Mouse (Mus musculus): ENCODE data around the gene Stoml3. TPM values are rescaled to one million over a fixed set of nuclear protein-coding genes. Genes with fewer than 3 reads are reported as not detected.

Gene Stoml3
- total and polyA plus RNA-seq, 3 experiments: not detected

- Histone ChIP-seq H3K36me3 (replicated peaks in 1 of 2; ENCODE audit: control insufficient read depth in 1 of 2, insufficient read depth in 1 of 2, low read length in 1 of 2) (peaks cover 18 to 36% of the 10 kb centered on the region in 2 experiments), H3K4me1 (ENCODE audit: control insufficient read depth in 1 of 2, insufficient read depth in 2 of 2) (peaks cover 0 to 23% of the 10 kb centered on the region in 2 experiments; a peak in 2 of 4 replicates), H3K9ac (ENCODE audit: insufficient read depth, low read depth) (no peak overlapping the region), H3K4me3 (replicated peaks in 1 of 3; ENCODE audit: low read depth in 2 of 3, low read length in 2 of 3, poor library complexity in 1 of 3) (peak overlapping the region; percentile 28 to 40 (median 34)), H3K79me2 (replicated peaks; ENCODE audit: control insufficient read depth, extremely low read depth, insufficient read depth, poor library complexity, severe bottlenecking) (peaks cover 50% of the 10 kb centered on the region), H3K4me2 (ENCODE audit: insufficient read depth, low read depth, poor library complexity, severe bottlenecking) (peak overlapping the region; percentile 93), H3K9me3 (replicated peaks; ENCODE audit: low read length) (no peaks in the 10 kb centered on the region), H3K27me3 (replicated peaks) (no peaks in the 10 kb centered on the region), H3K27ac (ENCODE audit: insufficient read depth, low read depth) (no peak overlapping the region)
- DNase-seq (ENCODE audit: extremely low read depth): peak; percentile 83
- dilution Hi-C loops (cut with MboI; ENCODE audit: extremely low pct_ligation_motif_present, extremely low pct_unique_long_range_greater_than_20kb, low sequenced_read_pairs) (no loop called here), in situ Hi-C loops (cut with MboI; ENCODE audit: low pct_ligation_motif_present, low pct_unique_long_range_greater_than_20kb, low sequenced_read_pairs) (loop anchor here (25.0 kb wide), 1 partner anchor 1204 kb away; the partner anchor contains the start of gene Foxo1)
- TF ChIP-seq ELF1 (IDR thresholded peaks at IDR 0.05; ENCODE audit: low read depth, low read length): no peak
Observed at GRCm38 (mm10) chr3:53466481-53466880, 22.0 kb upstream of the Stoml3 start.

- dilution Hi-C loops (cut with MboI; ENCODE audit: extremely low pct_ligation_motif_present, extremely low pct_unique_long_range_greater_than_20kb, low sequenced_read_pairs): no loop called here
- Histone ChIP-seq H3K36me3 (replicated peaks in 1 of 2; ENCODE audit: control insufficient read depth in 1 of 2, insufficient read depth in 1 of 2, low read length in 1 of 2) (peaks cover 25 to 44% of the 10 kb centered on the region in 2 experiments), H3K9ac (ENCODE audit: insufficient read depth, low read depth) (no peak overlapping the region), H3K27me3 (replicated peaks) (no peaks in the 10 kb centered on the region), H3K4me2 (ENCODE audit: insufficient read depth, low read depth, poor library complexity, severe bottlenecking) (peak overlapping the region; percentile 93; the same call in 1 of the 2 replicates), H3K4me1 (ENCODE audit: control insufficient read depth in 1 of 2, insufficient read depth in 2 of 2) (peaks cover 0 to 15% of the 10 kb centered on the region in 2 experiments; a peak in 2 of 4 replicates), H3K4me3 (replicated peaks in 1 of 3; ENCODE audit: low read depth in 2 of 3, low read length in 2 of 3, poor library complexity in 1 of 3) (no peak overlapping the region), H3K9me3 (replicated peaks; ENCODE audit: low read length) (no peaks in the 10 kb centered on the region), H3K79me2 (replicated peaks; ENCODE audit: control insufficient read depth, extremely low read depth, insufficient read depth, poor library complexity, severe bottlenecking) (peaks cover 46% of the 10 kb centered on the region), H3K27ac (ENCODE audit: insufficient read depth, low read depth) (no peak overlapping the region)
- no peak for TF ChIP-seq CTCF (conservative IDR thresholded peaks at IDR 0.05 in 1 of 2, IDR thresholded peaks at IDR 0.05 in 1 of 2; ENCODE audit: low read depth in 2 of 2, low read length in 2 of 2)
- TF ChIP-seq KAT2A (IDR thresholded peaks at IDR 0.05; ENCODE audit: insufficient replicate concordance, low read length): no peak
- TF ChIP-seq USF2 (conservative IDR thresholded peaks at IDR 0.05; ENCODE audit: low read depth, low read length): no peak
- no peak for TF ChIP-seq JUND (conservative IDR thresholded peaks at IDR 0.05; ENCODE audit: low read depth, low read length)
- no peak for TF ChIP-seq CHD2 (IDR thresholded peaks at IDR 0.05; ENCODE audit: low read length)
- TF ChIP-seq RCOR1 (conservative IDR thresholded peaks at IDR 0.05; ENCODE audit: low read depth, low read length): no peak
- TF ChIP-seq ZKSCAN1 (IDR thresholded peaks at IDR 0.05; ENCODE audit: borderline replicate concordance, low read depth, low read length): no peak
- no peak for TF ChIP-seq PAX5 (IDR thresholded peaks at IDR 0.05; ENCODE audit: low read length)
- no peak for TF ChIP-seq UBTF (IDR thresholded peaks at IDR 0.05; ENCODE audit: low read depth, low read length)
- no peak for TF ChIP-seq ZMIZ1 (IDR thresholded peaks at IDR 0.05; ENCODE audit: low read depth, low read length)
- no peak for TF ChIP-seq TBP (conservative IDR thresholded peaks at IDR 0.05; ENCODE audit: low read depth, low read length)
- DNase-seq (ENCODE audit: extremely low read depth): no peak
- in situ Hi-C loops (cut with MboI; ENCODE audit: low pct_ligation_motif_present, low pct_unique_long_range_greater_than_20kb, low sequenced_read_pairs): loop anchor here (25.0 kb wide), 1 partner anchor 1205 kb away; the partner anchor contains the start of gene Foxo1
Observed at GRCm38 (mm10) chr3:53467356-53467755, 21.1 kb upstream of the Stoml3 start.

GRCm38 (mm10) chr3:53469650-53470049 is 18.8 kb upstream of the Stoml3 start:
- H3K36me3 ChIP-seq (replicated peaks in 1 of 2; ENCODE audit: control insufficient read depth in 1 of 2, insufficient read depth in 1 of 2, low read length in 1 of 2): peaks cover 41 to 67% of the 10 kb centered on the region in 2 experiments
- in situ Hi-C loops (cut with MboI; ENCODE audit: low pct_ligation_motif_present, low pct_unique_long_range_greater_than_20kb, low sequenced_read_pairs): loop anchor here (25.0 kb wide), 1 partner anchor 1207 kb away; the partner anchor contains the start of gene Foxo1

More at GRCm38 (mm10) chr3:53469650-53470049, 18.8 kb upstream of the Stoml3 start:
- no peaks in the 10 kb centered on the region for H3K9me3 ChIP-seq (replicated peaks; ENCODE audit: low read length)
- dilution Hi-C loops (cut with MboI; ENCODE audit: extremely low pct_ligation_motif_present, extremely low pct_unique_long_range_greater_than_20kb, low sequenced_read_pairs): no loop called here
- no peaks in the 10 kb centered on the region for H3K27me3 ChIP-seq (replicated peaks)
- no peak overlapping the region for H3K9ac ChIP-seq (ENCODE audit: insufficient read depth, low read depth)
- no peak overlapping the region for H3K4me3 ChIP-seq (replicated peaks in 1 of 3; ENCODE audit: low read depth in 2 of 3, low read length in 2 of 3, poor library complexity in 1 of 3)
- peaks cover 32% of the 10 kb centered on the region for H3K79me2 ChIP-seq (replicated peaks; ENCODE audit: control insufficient read depth, extremely low read depth, insufficient read depth, poor library complexity, severe bottlenecking)
- DNase-seq (ENCODE audit: extremely low read depth): no peak
- no peak overlapping the region for H3K27ac ChIP-seq (ENCODE audit: insufficient read depth, low read depth)
- H3K4me2 ChIP-seq (ENCODE audit: insufficient read depth, low read depth, poor library complexity, severe bottlenecking): no peak overlapping the region
- H3K4me1 ChIP-seq (ENCODE audit: control insufficient read depth in 1 of 2, insufficient read depth in 2 of 2): peaks cover 0 to 15% of the 10 kb centered on the region in 2 experiments; a peak in 2 of 4 replicates
- TF ChIP-seq CHD2 (IDR thresholded peaks at IDR 0.05; ENCODE audit: low read length) (no peak), IRF4 (IDR thresholded peaks at IDR 0.05; ENCODE audit: low read depth, low read length) (no peak), JUN (IDR thresholded peaks at IDR 0.05; ENCODE audit: insufficient read depth, low read depth, low read length) (no peak), KAT2A (IDR thresholded peaks at IDR 0.05; ENCODE audit: insufficient replicate concordance, low read length) (no peak), USF2 (conservative IDR thresholded peaks at IDR 0.05; ENCODE audit: low read depth, low read length) (no peak), MAX (IDR thresholded peaks at IDR 0.05; ENCODE audit: low read length) (no peak), ZMIZ1 (IDR thresholded peaks at IDR 0.05; ENCODE audit: low read depth, low read length) (no peak), SIN3A (IDR thresholded peaks at IDR 0.05; ENCODE audit: low read length) (no peak), GABPA (IDR thresholded peaks at IDR 0.05; ENCODE audit: insufficient replicate concordance, low read depth, low read length) (no peak), MXI1 (IDR thresholded peaks at IDR 0.05; ENCODE audit: low read depth, low read length) (no peak), ZNF384 (IDR thresholded peaks at IDR 0.05; ENCODE audit: low read depth, low read length) (no peak), NELFE (IDR thresholded peaks at IDR 0.05; ENCODE audit: low read depth, low read length) (no peak), RAD21 (IDR thresholded peaks at IDR 0.05; ENCODE audit: low read depth, low read length) (no peak), MAZ (IDR thresholded peaks at IDR 0.05; ENCODE audit: low read depth, low read length) (no peak), POLR2A (IDR thresholded peaks at IDR 0.05; ENCODE audit: low read depth, low read length) (no peak), CTCF (conservative IDR thresholded peaks at IDR 0.05 in 1 of 2, IDR thresholded peaks at IDR 0.05 in 1 of 2; ENCODE audit: low read depth in 2 of 2, low read length in 2 of 2) (no peak)

All from CH12.LX (cell line).